Mouse (Mus musculus) hindbrain, embryonic 14.5 days (tissue): ENCODE data around the gene Spindoc. TPM values are rescaled to one million over a fixed set of nuclear protein-coding genes. Genes with fewer than 3 reads are reported as not detected.
A peak's percentile ranks its signal among the peaks of the same experiment; 100 is the strongest.

ENCODE experiments used
- ATAC-seq: fragments of 200-750 bp; cut with Nextera tagmentation; 2 replicates; pipeline ENCODE4 v1.8.0; 2017; ENCODE audit warnings: moderate number of reproducible peaks, mild to moderate bottlenecking, moderate TSS enrichment, moderate library complexity; ENCODE audit not compliant: low FRiP score
- DNase-seq: peaks from one replicate; pipeline ENCODE4 v3.0.0-alpha.2; 2015; ENCODE audit warnings: low spot score
- H3K27ac ChIP-seq: fragments of 300-500 bp; sonication (generic); 2 replicates; pipeline ENCODE4 v1.5.1; 2014; ENCODE audit warnings: mild to moderate bottlenecking, moderate library complexity
- H3K27me3 ChIP-seq: fragments of 300-500 bp; sonication (generic); 2 replicates; pipeline ENCODE4 v1.6.1; 2014; ENCODE audit warnings: mild to moderate bottlenecking, low read length, mixed read lengths; ENCODE audit not compliant: control insufficient read depth, insufficient read depth
- H3K36me3 ChIP-seq: fragments of 300-500 bp; sonication (generic); replicated peaks from 2 replicates; pipeline ENCODE4 v1.6.1; 2014; ENCODE audit not compliant: control insufficient read depth, insufficient read depth
- H3K4me1 ChIP-seq: fragments of 300-500 bp; sonication (generic); replicated peaks from 2 replicates; pipeline ENCODE4 v1.6.1; 2014; ENCODE audit warnings: antibody characterized with exemption, low read length, mixed read lengths; ENCODE audit not compliant: control insufficient read depth, insufficient read depth
- H3K4me2 ChIP-seq: fragments of 300-500 bp; sonication (generic); replicated peaks from 2 replicates; pipeline ENCODE4 v1.6.1; 2014; ENCODE audit warnings: mild to moderate bottlenecking, moderate library complexity
- H3K4me3 ChIP-seq: fragments of 300-500 bp; sonication (generic); replicated peaks from 2 replicates; pipeline ENCODE4 v1.5.1; 2014; ENCODE audit warnings: mild to moderate bottlenecking, low read length
- H3K9ac ChIP-seq: fragments of 300-500 bp; sonication (generic); 2 replicates; pipeline ENCODE4 v1.6.1; 2014
- H3K9me3 ChIP-seq: fragments of 300-500 bp; sonication (generic); 2 replicates; pipeline ENCODE4 v1.6.1; 2016; ENCODE audit warnings: low read length; ENCODE audit not compliant: control insufficient read depth
- WGBS: fragments of 180-500 bp; shearing (Covaris S2); extraction: QIAGEN DNeasy Blood & Tissue Kit; methylation state at CpG from one replicate; pipeline ENCODE4 v1.1.7; 2014; 5-methylcytosine and 5-hydroxymethylcytosine counted together
- polyA plus RNA-seq: library from polyadenylated mRNA; unstranded; fragments of >200 nt; fragmentation: Nextera tagmentation; extraction: Ambion mirVana; gene quantifications from 2 replicates; pipeline ENCODE4 v1.2.1, GENCODE M21; 2014

The Spindoc gene
- polyA plus RNA-seq, 1 experiment from 2014 or later = 25.8 TPM

DNA sequence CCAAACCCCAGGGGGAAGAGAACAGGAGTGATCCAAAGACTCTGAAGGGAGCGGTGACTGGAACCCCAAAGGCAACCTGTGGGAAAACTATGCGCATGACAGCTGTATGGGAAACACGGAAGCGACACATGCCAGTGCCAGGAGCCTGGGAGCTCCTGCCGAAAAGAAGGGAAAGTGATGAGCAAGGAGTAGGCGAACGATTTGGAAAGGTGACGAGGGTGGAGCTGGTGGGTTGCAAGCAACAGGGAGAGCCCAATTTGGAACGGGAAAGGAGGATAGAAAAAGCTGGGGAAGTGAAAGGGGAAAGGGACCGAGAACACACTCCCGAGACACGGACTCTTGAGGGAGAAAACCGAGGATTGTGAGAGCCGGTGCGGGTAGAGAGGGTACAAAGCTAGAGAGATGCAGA is 42.4 kb downstream of the Spindoc start:
- Histone ChIP-seq H3K36me3 (no peaks in the 10 kb centered on the region), H3K9ac (peak overlapping the region; percentile 81), H3K9me3 (no peaks in the 10 kb centered on the region), H3K27ac (peak overlapping the region; percentile 79; the same call in 1 of the 2 replicates), H3K4me2 (peak overlapping the region; percentile 81), H3K4me3 (peak overlapping the region; percentile 60), H3K27me3 (no peaks in the 10 kb centered on the region), H3K4me1 (peaks cover 30% of the 10 kb centered on the region)
- 1% methylated on average over 15 of the region's 15 CpGs for WGBS
- ATAC-seq (no peak), DNase-seq (no peak)

DNA sequence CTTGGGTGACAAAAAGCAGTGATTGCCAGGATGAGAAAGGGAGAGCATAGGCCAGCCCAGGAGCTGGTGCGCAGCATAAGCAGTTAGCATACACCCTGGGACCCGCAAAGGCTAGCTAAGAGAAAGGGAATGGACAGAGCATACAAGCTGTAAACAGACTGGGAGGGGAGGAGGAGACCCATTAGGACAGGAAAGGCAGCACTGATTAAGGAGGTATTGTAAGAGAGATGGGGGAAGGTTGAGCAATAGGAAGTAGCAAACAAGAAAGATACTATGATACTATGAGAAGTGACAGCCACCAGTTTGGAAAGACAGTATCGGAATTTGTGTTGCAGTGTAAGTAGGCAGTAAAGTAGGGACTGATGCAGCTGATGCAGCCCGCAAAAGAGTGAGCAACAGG is 42.9 kb downstream of the Spindoc start:
- no peaks in the 10 kb centered on the region for H3K27me3 ChIP-seq
- ATAC-seq (no peak), DNase-seq (no peak)
- no peaks in the 10 kb centered on the region for H3K9me3 ChIP-seq
- H3K4me2 ChIP-seq = peak overlapping the region; percentile 81
- peak overlapping the region; percentile 81 for H3K9ac ChIP-seq
- 52% methylated on average over 4 of the region's 4 CpGs for WGBS
- H3K36me3 ChIP-seq = no peaks in the 10 kb centered on the region
- peaks cover 30% of the 10 kb centered on the region for H3K4me1 ChIP-seq
- peak overlapping the region; percentile 60 for H3K4me3 ChIP-seq
- no peak overlapping the region for H3K27ac ChIP-seq

DNA sequence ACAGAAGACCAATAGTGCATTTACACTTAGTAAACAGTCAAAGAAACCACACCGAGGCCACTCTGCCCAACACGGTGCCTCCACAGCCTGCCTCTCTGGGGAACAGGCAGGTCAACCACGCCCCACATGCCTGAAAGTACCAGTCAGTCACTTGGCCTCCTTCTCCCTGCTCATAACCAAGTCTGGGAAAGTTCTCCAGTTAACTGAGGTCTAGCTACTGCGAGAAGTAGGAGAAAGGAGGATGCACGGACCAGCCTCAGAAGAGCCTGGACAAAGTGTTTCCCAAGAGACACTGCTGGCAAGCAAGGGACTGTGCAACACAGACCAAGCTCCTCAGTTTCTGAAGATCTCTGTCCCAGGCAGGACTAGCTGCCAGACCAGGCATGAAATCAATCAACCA is 43.8 kb downstream of the Spindoc start:
- Histone ChIP-seq H3K4me2 (peak overlapping the region; percentile 81), H3K27ac (no peak overlapping the region), H3K9me3 (no peaks in the 10 kb centered on the region), H3K4me1 (peaks cover 30% of the 10 kb centered on the region), H3K4me3 (peak overlapping the region; percentile 60; the same call in 1 of the 2 replicates), H3K36me3 (no peaks in the 10 kb centered on the region), H3K27me3 (no peaks in the 10 kb centered on the region), H3K9ac (peak overlapping the region; percentile 81)
- no peak for ATAC-seq
- 56% methylated on average over 5 of the region's 5 CpGs for WGBS
- no peak for DNase-seq

DNA sequence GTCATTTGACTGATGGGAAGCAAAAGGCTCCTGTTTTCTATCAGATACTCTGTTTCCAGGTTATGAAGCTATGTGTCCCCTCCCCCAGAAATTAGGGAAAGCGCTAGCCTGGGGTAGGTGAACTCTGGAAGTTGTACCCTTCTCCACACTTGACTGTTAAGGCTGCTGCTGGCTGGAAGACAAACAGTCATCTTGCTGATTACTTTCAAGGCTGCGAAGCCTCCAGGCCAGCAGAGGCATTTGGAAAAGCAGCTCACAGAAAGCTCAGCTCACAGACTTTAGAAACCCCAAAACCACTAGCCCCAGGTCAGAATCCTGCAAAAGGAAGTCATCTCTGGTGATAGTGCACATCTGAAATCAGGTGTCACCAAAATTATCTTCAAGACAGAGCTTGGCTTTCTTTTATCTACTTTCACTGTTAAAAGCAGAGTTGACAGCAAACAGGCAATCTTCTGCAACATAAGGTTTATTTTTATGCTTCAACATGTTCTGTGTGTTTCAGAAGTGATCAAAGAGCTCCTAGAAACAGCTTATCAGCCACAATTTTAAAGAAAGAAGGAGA is 44.9 kb downstream of the Spindoc start:
- H3K27me3 ChIP-seq = no peaks in the 10 kb centered on the region
- peaks cover 30% of the 10 kb centered on the region for H3K4me1 ChIP-seq
- no peak for DNase-seq
- H3K36me3 ChIP-seq = no peaks in the 10 kb centered on the region
- ATAC-seq = no peak
- H3K4me3 ChIP-seq = no peak overlapping the region
- 91% methylated on average over 2 of the region's 2 CpGs for WGBS
- no peak overlapping the region for H3K27ac ChIP-seq
- H3K4me2 ChIP-seq = peak overlapping the region; percentile 81; the same call in 1 of the 2 replicates
- no peaks in the 10 kb centered on the region for H3K9me3 ChIP-seq
- H3K9ac ChIP-seq = no peak overlapping the region

DNA sequence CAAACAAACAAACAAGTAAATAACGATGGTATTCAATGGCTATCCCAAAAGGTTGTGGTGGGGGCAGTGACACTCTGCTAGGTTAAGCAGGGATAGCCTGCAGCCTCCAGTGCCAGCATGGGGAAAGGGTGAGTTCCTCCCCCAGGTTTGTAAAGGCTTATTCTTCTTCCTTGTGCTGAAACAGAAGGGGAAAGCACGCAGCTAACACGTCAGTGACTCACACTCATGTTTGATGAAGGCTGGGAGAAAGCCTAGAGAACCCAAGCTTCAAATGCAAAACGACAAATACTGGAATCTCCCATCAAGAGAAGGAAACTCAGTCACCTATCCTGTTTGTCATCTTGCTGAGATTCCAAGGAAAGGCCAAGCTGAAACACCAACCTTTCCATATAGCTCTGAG is 47.1 kb downstream of the Spindoc start:
- WGBS = 91% methylated on average over 4 of the region's 4 CpGs
- Histone ChIP-seq H3K4me3 (no peak overlapping the region), H3K36me3 (no peaks in the 10 kb centered on the region; the same call in 1 of the 2 replicates), H3K4me2 (no peak overlapping the region), H3K27ac (no peak overlapping the region), H3K27me3 (no peaks in the 10 kb centered on the region), H3K4me1 (peaks cover 30% of the 10 kb centered on the region), H3K9ac (no peak overlapping the region), H3K9me3 (no peaks in the 10 kb centered on the region)
- DNase-seq (no peak), ATAC-seq (no peak)

DNA sequence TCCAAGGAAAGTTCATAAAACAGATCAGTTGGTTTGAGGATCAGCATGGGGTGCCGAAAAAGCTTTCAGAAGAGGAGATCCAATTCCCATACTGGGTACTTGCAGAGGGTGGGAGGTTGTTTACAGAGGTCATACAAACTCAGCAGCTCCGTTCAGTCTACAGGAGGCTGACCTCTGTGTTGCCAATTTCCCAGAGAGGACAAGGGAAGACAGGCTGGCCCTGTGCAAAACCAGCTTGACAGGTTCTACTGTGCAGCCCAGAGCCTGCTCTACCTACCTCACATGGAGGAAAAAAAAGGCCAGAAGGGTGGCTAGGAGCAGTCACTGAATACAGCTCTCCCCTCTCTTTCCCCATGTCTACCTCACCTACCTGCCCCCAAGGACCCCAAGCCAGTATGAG is 48.7 kb downstream of the Spindoc start:
- Histone ChIP-seq H3K9ac (no peak overlapping the region), H3K27me3 (no peaks in the 10 kb centered on the region), H3K4me3 (no peak overlapping the region), H3K4me2 (no peak overlapping the region), H3K4me1 (peaks cover 16% of the 10 kb centered on the region), H3K27ac (no peak overlapping the region), H3K9me3 (no peaks in the 10 kb centered on the region), H3K36me3 (peaks cover 9% of the 10 kb centered on the region; the same call in 1 of the 2 replicates)
- WGBS = 88% methylated on average over 2 of the region's 2 CpGs
- no peak for ATAC-seq
- DNase-seq = no peak

DNA sequence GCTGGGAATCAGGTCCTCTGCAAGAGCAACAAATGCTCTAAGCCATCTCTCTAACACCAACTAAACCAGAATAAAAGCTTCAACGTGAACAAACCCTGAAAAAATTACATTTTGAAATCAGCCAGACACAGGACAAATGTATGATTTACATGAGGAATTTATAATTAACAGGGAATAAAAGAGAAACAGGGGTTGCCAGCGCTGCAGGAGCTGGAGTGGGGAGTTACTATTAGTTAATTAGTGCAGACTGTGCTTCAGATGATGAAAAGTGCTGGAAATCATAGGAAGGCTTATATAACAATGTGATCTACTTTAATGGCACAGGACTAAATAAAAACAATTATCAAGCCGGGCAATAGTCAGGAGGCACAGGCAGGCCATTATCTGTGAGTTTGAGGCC is 61.4 kb downstream of the Spindoc start:
- Histone ChIP-seq H3K4me3 (no peak overlapping the region), H3K9ac (no peak overlapping the region), H3K27ac (no peak overlapping the region), H3K4me2 (no peak overlapping the region), H3K9me3 (no peaks in the 10 kb centered on the region), H3K4me1 (no peaks in the 10 kb centered on the region), H3K36me3 (no peaks in the 10 kb centered on the region; the same call in 1 of the 2 replicates), H3K27me3 (no peaks in the 10 kb centered on the region)
- WGBS = 82% methylated on average over 3 of the region's 3 CpGs
- no peak for ATAC-seq
- no peak for DNase-seq

DNA sequence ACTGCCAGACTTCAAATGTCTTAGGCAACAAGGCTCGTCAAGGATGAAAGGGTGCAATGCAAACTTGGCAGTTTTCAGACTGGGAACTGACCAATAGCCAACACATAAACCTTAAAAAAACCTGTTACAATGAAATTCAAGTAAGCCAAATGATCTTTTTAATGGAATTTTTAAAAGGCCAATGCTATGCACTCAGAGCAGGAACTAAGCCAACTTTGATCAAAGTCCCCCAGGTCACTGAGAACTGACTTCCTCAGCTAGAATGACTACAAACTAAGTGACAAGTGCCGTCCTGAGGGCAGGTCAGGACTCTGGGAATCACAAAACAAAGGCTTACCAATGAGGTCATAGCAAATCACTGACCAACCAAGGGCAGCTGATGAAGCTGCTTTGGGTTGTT is 62.6 kb downstream of the Spindoc start:
- H3K4me2 ChIP-seq = no peak overlapping the region
- ATAC-seq (no peak), DNase-seq (no peak)
- no peak overlapping the region for H3K4me3 ChIP-seq
- no peak overlapping the region for H3K9ac ChIP-seq
- H3K27ac ChIP-seq = no peak overlapping the region
- WGBS = 67% methylated on average over 2 of the region's 2 CpGs
- H3K36me3 ChIP-seq = no peaks in the 10 kb centered on the region
- no peaks in the 10 kb centered on the region for H3K9me3 ChIP-seq
- 0 out of 2 replicates have a peak, but pooled peaks cover under 1% of the 10 kb centered on the region for H3K4me1 ChIP-seq
- no peaks in the 10 kb centered on the region for H3K27me3 ChIP-seq

DNA sequence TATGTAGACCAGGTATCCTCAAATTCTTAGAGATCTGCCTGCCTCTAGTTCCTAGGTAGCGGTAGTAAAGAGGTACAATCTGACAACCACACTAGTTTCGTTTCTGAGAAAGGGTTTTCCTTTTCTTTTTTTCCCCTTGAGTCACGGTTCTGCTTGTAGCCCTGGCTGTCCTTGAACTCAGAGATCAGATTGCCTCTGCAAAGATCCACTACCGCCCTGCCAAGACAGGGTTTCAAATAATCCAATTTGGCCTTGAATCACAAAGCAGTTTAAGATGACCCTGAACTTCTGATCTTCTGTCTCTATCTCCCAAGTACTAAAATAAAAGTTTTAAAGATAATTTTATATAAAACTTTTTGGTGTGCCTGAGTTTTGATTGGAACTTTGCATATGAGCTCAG is 65.1 kb downstream of the Spindoc start:
- WGBS = 85% methylated on average over 4 of the region's 4 CpGs
- Histone ChIP-seq H3K36me3 (no peaks in the 10 kb centered on the region), H3K4me3 (no peak overlapping the region), H3K4me1 (0 out of 2 replicates have a peak, but pooled peaks cover 3% of the 10 kb centered on the region), H3K4me2 (no peak overlapping the region), H3K27me3 (no peaks in the 10 kb centered on the region), H3K9ac (no peak overlapping the region), H3K9me3 (no peaks in the 10 kb centered on the region), H3K27ac (no peak overlapping the region)
- ATAC-seq (no peak), DNase-seq (no peak)

DNA sequence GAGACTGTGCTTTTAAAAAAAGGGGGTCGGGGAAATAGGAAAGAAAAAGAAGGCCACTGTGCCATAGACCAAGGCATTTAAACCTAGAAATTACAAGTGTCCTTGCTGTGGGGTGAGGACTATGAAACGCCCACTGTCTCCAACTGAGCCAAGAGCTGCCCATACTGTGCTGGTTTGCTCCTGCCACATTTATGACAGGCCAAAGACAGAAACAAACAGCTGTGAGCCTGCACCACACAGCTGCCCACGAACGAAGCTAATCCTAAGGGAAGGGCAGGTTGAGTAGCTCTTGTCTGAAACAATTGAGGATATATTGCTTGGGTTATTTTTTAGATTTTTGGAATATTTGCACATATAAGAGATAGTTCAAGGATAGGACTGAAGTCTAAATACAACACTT is 66.0 kb downstream of the Spindoc start:
- Histone ChIP-seq H3K27ac (no peak overlapping the region), H3K9ac (no peak overlapping the region), H3K9me3 (no peaks in the 10 kb centered on the region), H3K36me3 (no peaks in the 10 kb centered on the region), H3K4me3 (no peak overlapping the region), H3K27me3 (no peaks in the 10 kb centered on the region), H3K4me1 (0 out of 2 replicates have a peak, but pooled peaks cover 7% of the 10 kb centered on the region), H3K4me2 (no peak overlapping the region)
- DNase-seq (no peak), ATAC-seq (no peak)
- 74% methylated on average over 4 of the region's 4 CpGs for WGBS
